Mouse (Mus musculus) Patski (cell line): ENCODE results near the gene Plekhg3. TPM values are rescaled to one million over a fixed set of nuclear protein-coding genes. Genes with fewer than 3 reads are reported as not detected.

ENCODE experiments used
- ATAC-seq: fragments of 100-300 bp; one replicate; pipeline ENCODE4 v1.8.0; 2021
- CTCF ChIA-PET: fragments of 350-600 bp; sonication (Branson Sonifier 250); formaldehyde crosslinking; loops from one replicate; lab custom pipeline; 2022; ENCODE audit warnings: inconsistent platforms; lab: Charles Lee
- POLR2A ChIA-PET: fragments of 350-600 bp; sonication (Branson Sonifier 250); formaldehyde crosslinking; loops from one replicate; lab custom pipeline; 2022; ENCODE audit warnings: antibody characterized with exemption, inconsistent platforms; lab: Charles Lee
- DNase-seq: peaks from one replicate; pipeline ENCODE4 v3.0.0-alpha.2; 2011; ENCODE audit warnings: low read depth, low spot score
- H3K27me3 ChIP-seq: fragments of 371-371 bp; one replicate; pipeline ENCODE4 v1.5.1; 2021
- CTCF ChIP-seq: fragments of 100-300 bp; IDR thresholded peaks from one replicate; pipeline ENCODE4 v1.5.1; 2021
- in situ Hi-C: fragments of 300-500 bp; cut with MboI; formaldehyde crosslinking; loops from 3 replicates; pipeline ENCODE4 v1.11.1; 2018; ENCODE audit warnings: low pct_unique_long_range_greater_than_20kb, mixed read lengths
- polyA plus RNA-seq: library from polyadenylated mRNA; unstranded; gene quantifications from one replicate; pipeline ENCODE4 v1.2.3, GENCODE M21; 2021

Gene Plekhg3
- polyA plus RNA-seq, 1 experiment from 2014 or later: 73.4 TPM

- POLR2A ChIA-PET: no interaction called here
- in situ Hi-C loops: no loop called here
- no peaks in the 10 kb centered on the region for H3K27me3 ChIP-seq
- CTCF ChIA-PET: interaction anchor here (0.7 kb wide), 1 partner anchor 35 kb away, joined by 3 read pairs; no protein-coding TSS in a partner anchor
- ATAC-seq (no peak), DNase-seq (no peak)
- TF ChIP-seq CTCF: no peak
Measured at GRCm38 (mm10) chr12:76576061-76576460, 45.4 kb downstream of the Plekhg3 start.

GRCm38 (mm10) chr12:76576806-76577205 is 46.1 kb downstream of the Plekhg3 start:
- CTCF ChIA-PET: interaction anchor here (1.1 to 1.3 kb wide), 2 partner anchors 13 to 81 kb away, joined by 3 to 4 read pairs; no protein-coding TSS in a partner anchor
- DNase-seq (no peak), ATAC-seq (no peak)
- no peaks in the 10 kb centered on the region for H3K27me3 ChIP-seq
- POLR2A ChIA-PET: no interaction called here
- no peak for TF ChIP-seq CTCF
- in situ Hi-C loops: no loop called here

GRCm38 (mm10) chr12:76577858-76578257 is 47.2 kb downstream of the Plekhg3 start:
- DNase-seq (no peak), ATAC-seq (no peak)
- no peaks in the 10 kb centered on the region for H3K27me3 ChIP-seq
- CTCF ChIA-PET: interaction anchor here (1.1 to 1.6 kb wide), 3 partner anchors 12 to 82 kb away, joined by 3 to 4 read pairs (median 3); no protein-coding TSS in a partner anchor
- no peak for TF ChIP-seq CTCF
- POLR2A ChIA-PET: no interaction called here
- in situ Hi-C loops: no loop called here

GRCm38 (mm10) chr12:76578465-76578864 is 47.8 kb downstream of the Plekhg3 start:
- ChIA-PET POLR2A (no interaction called here), CTCF (interaction anchor here (1.6 kb wide), 1 partner anchor 13 kb away, joined by 3 read pairs; no protein-coding TSS in a partner anchor)
- in situ Hi-C loops: no loop called here
- H3K27me3 ChIP-seq: no peaks in the 10 kb centered on the region
- TF ChIP-seq CTCF: no peak
- DNase-seq: no peak
- no peak for ATAC-seq

GRCm38 (mm10) chr12:76579806-76580205 is 49.1 kb downstream of the Plekhg3 start:
- TF ChIP-seq CTCF: no peak
- DNase-seq: no peak
- no peak for ATAC-seq
- H3K27me3 ChIP-seq: no peaks in the 10 kb centered on the region
- CTCF ChIA-PET: no interaction called here
- in situ Hi-C loops: no loop called here
- POLR2A ChIA-PET: no interaction called here

GRCm38 (mm10) chr12:76582139-76582538 is 51.4 kb downstream of the Plekhg3 start:
- peak; percentile 31 for ATAC-seq
- in situ Hi-C loops: no loop called here
- CTCF ChIA-PET: interaction anchor here (0.8 to 1.8 kb wide), 4 partner anchors 10 to 86 kb away, joined by 3 to 8 read pairs (median 4); no protein-coding TSS in a partner anchor

GRCm38 (mm10) chr12:76582841-76583240 is 52.1 kb downstream of the Plekhg3 start:
- no peak for ATAC-seq
- ChIA-PET CTCF (interaction anchor here (1.3 kb wide), 1 partner anchor 14 kb away, joined by 3 read pairs; no protein-coding TSS in a partner anchor), POLR2A (no interaction called here)
- no peaks in the 10 kb centered on the region for H3K27me3 ChIP-seq
- in situ Hi-C loops: no loop called here
- DNase-seq: no peak
- TF ChIP-seq CTCF: no peak

More at GRCm38 (mm10) chr12:76582139-76582538, 51.4 kb downstream of the Plekhg3 start:
- H3K27me3 ChIP-seq: no peaks in the 10 kb centered on the region
- TF ChIP-seq CTCF: no peak
- no peak for DNase-seq
- POLR2A ChIA-PET: no interaction called here

- POLR2A ChIA-PET: no interaction called here
- in situ Hi-C loops: no loop called here
- no peak for TF ChIP-seq CTCF
- DNase-seq (no peak), ATAC-seq (no peak)
- H3K27me3 ChIP-seq: no peaks in the 10 kb centered on the region
- CTCF ChIA-PET: interaction anchor here (1.3 kb wide), 1 partner anchor 13 kb away, joined by 3 read pairs; no protein-coding TSS in a partner anchor
Measured at GRCm38 (mm10) chr12:76583454-76583853, 52.8 kb downstream of the Plekhg3 start.

GRCm38 (mm10) chr12:76585028-76585427 is 54.3 kb downstream of the Plekhg3 start:
- in situ Hi-C loops: no loop called here
- DNase-seq (no peak), ATAC-seq (no peak)
- ChIA-PET POLR2A (no interaction called here), CTCF (no interaction called here)
- TF ChIP-seq CTCF: no peak
- no peaks in the 10 kb centered on the region for H3K27me3 ChIP-seq

GRCm38 (mm10) chr12:76587357-76587756 is 56.7 kb downstream of the Plekhg3 start:
- no peak for DNase-seq
- ChIA-PET POLR2A (no interaction called here), CTCF (no interaction called here)
- H3K27me3 ChIP-seq: no peaks in the 10 kb centered on the region
- in situ Hi-C loops: no loop called here
- ATAC-seq: no peak
- no peak for TF ChIP-seq CTCF

GRCm38 (mm10) chr12:76589531-76589930 is 58.8 kb downstream of the Plekhg3 start:
- in situ Hi-C loops: no loop called here
- ATAC-seq (no peak), DNase-seq (no peak)
- CTCF ChIA-PET: interaction anchor here (1.2 to 1.4 kb wide), 2 partner anchors 12 to 80 kb away, joined by 4 read pairs; no protein-coding TSS in a partner anchor
- no peaks in the 10 kb centered on the region for H3K27me3 ChIP-seq
- POLR2A ChIA-PET: interaction anchor here (1.2 kb wide), 1 partner anchor 94 kb away, joined by 4 read pairs; no protein-coding TSS in a partner anchor
- TF ChIP-seq CTCF: no peak
